8 mouse cellular contexts compared by ENCODE assay signal in the genomic region with DNA sequence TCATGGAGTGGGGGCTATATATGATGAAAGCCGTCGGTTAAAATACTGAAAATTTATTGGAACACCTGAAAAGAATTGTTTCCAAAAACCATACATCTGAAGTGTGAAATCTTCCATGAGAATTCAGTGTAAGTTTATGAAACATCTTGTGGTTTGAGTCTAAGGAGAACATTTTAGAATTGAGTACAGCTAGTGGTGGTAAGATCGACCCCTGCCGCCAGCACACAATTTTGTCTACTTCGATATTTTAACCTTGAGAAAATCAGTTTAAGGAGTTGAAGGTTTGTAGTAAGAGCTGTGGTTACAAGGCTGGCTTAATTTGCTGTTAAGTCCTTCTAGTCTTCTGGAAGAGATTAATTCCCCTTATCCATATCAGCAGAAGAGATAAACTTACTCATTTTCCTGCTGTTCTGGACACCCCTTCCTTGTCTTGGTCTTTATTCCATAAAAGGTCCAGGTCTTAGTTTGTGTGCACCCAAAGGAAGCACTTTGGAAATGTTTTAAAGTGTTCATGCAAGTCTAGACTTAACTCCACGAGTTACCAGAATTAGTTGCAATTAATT. TPM values are rescaled to one million over a fixed set of nuclear protein-coding genes. Genes with fewer than 3 reads are reported as not detected.
DNase-seq lines count a peak whose midpoint lies in the region; ATAC-seq lines count a peak whose summit lies in the region.

No protein-coding gene starts in this region.

- no peaks in the 10 kb centered on the region for H3K9me3 ChIP-seq in lung, embryonic 16.5 days (ENCODE audit: control insufficient read depth, low read length)
- no peaks in the 10 kb centered on the region for H3K9me3 ChIP-seq in neural tube, embryonic 13.5 days

- peak overlapping the region; percentile 98 for H3K27ac ChIP-seq in lung, embryonic 16.5 days (ENCODE audit: low read length)
- H3K27ac ChIP-seq in neural tube, embryonic 13.5 days (replicated peaks): no peak overlapping the region

- DNase-seq in lung, adult 18-20 months: no peak
- peak; percentile 19 for DNase-seq in c-Kit-positive CD71-positive TER-119-positive erythroid progenitor cells, embryonic 14.5 days (ENCODE audit: low spot score)
- DNase-seq in induced T-regulatory cell, adult 2 months (ENCODE audit: low read depth): peak; percentile 60
- DNase-seq in natural killer cell, adult 2 months (ENCODE audit: low spot score in 2 of 2): no peak
- no peak for DNase-seq in cerebellum, adult 11 months
- DNase-seq in T-cell, adult 2 months (ENCODE audit: low spot score): no peak

- H3K4me3 ChIP-seq in lung, embryonic 16.5 days (ENCODE audit: low read length): peak overlapping the region; percentile 99
- peak overlapping the region; percentile 68 for H3K4me3 ChIP-seq in neural tube, embryonic 13.5 days

- peak overlapping the region; percentile 99 for H3K9ac ChIP-seq in lung, embryonic 16.5 days (ENCODE audit: low read length)
- peak overlapping the region; percentile 93 for H3K9ac ChIP-seq in neural tube, embryonic 13.5 days

- no peaks in the 10 kb centered on the region for H3K27me3 ChIP-seq in lung, embryonic 16.5 days (ENCODE audit: control insufficient read depth, insufficient read depth, low read depth, low read length)
- H3K27me3 ChIP-seq in neural tube, embryonic 13.5 days: no peaks in the 10 kb centered on the region; the same call in 1 of the 2 replicates

- ATAC-seq in lung, embryonic 16.5 days (ENCODE audit: low read depth): no peak
- ATAC-seq in neural tube, embryonic 13.5 days (ENCODE audit: low read depth): no peak

- peak overlapping the region; percentile 76 for H3K4me2 ChIP-seq in lung, embryonic 16.5 days (ENCODE audit: low read depth, low read length)
- H3K4me2 ChIP-seq in neural tube, embryonic 13.5 days: peak overlapping the region; percentile 72

- peaks cover 16% of the 10 kb centered on the region for H3K4me1 ChIP-seq in lung, embryonic 16.5 days (replicated peaks; ENCODE audit: control insufficient read depth, insufficient read depth, low read length)
- H3K4me1 ChIP-seq in neural tube, embryonic 13.5 days (replicated peaks): peaks cover 24% of the 10 kb centered on the region

- H3K36me3 ChIP-seq in lung, embryonic 16.5 days (ENCODE audit: control insufficient read depth, insufficient read depth, low read length): no peaks in the 10 kb centered on the region
- no peaks in the 10 kb centered on the region for H3K36me3 ChIP-seq in neural tube, embryonic 13.5 days

- under 1% methylated on average over 6 of the region's 6 CpGs for WGBS in lung, embryonic 16.5 days
- 8% methylated on average over 6 of the region's 6 CpGs for WGBS in neural tube, embryonic 13.5 days

RNA-seq across cellular contexts. Expression of a gene that starts 7.9 kb away (rescaled TPM):
- 64.9 and 71.0 TPM in 2 replicates for polyA plus RNA-seq in lung, embryonic 16.5 days (2015; fragmentation: Nextera tagmentation; extraction: Ambion mirVana)
- 89.2 and 100 TPM in 2 replicates for polyA plus RNA-seq in neural tube, embryonic 13.5 days (2015; fragmentation: Nextera tagmentation; extraction: Ambion mirVana)

RNA-seq across cellular contexts. Expression of a gene that starts 28.4 kb away (rescaled TPM):
- 9.3 and 10.9 TPM in 2 replicates for polyA plus RNA-seq in lung, embryonic 16.5 days (2015; fragmentation: Nextera tagmentation; extraction: Ambion mirVana)
- 18.0 and 22.7 TPM in 2 replicates for polyA plus RNA-seq in neural tube, embryonic 13.5 days (2015; fragmentation: Nextera tagmentation; extraction: Ambion mirVana)

RNA-seq across cellular contexts. Expression of a gene that starts 55.2 kb away (rescaled TPM):
- polyA plus RNA-seq in lung, embryonic 16.5 days (2015; fragmentation: Nextera tagmentation; extraction: Ambion mirVana): 18.9 and 20.6 TPM in 2 replicates
- 36.1 and 37.5 TPM in 2 replicates for polyA plus RNA-seq in neural tube, embryonic 13.5 days (2015; fragmentation: Nextera tagmentation; extraction: Ambion mirVana)

Comparison
In these comparisons a context has a peak if more than half of its experiments do, and no peak if none do; other contexts are left out.
1. DNase-seq: peak in c-Kit-positive CD71-positive TER-119-positive erythroid progenitor cells, embryonic 14.5 days (single experiment) and induced T-regulatory cell, adult 2 months (single experiment); none in lung, adult 18-20 months (0 of 2), natural killer cell, adult 2 months (0 of 2), cerebellum, adult 11 months (single experiment) and T-cell, adult 2 months (single experiment).